Mouse (Mus musculus): ENCODE results near the gene Cfap97d1. TPM values are rescaled to one million over a fixed set of nuclear protein-coding genes. Genes with fewer than 3 reads are reported as not detected.
A peak's percentile ranks its signal among the peaks of the same experiment; 100 is the strongest.

The Cfap97d1 gene
- not detected for total RNA-seq (2021)
- long read RNA-seq, result 0 reads

- DNase-seq (ENCODE audit: low spot score in 2 of 2), result peak; percentile 93 to 94
These were observed at the start of gene Cfap97d1 for GRCm38 (mm10) chr11:101984054-101985025. Gene Cfap97d1 (plus strand): TSS chr11:101984279.

- no peak for DNase-seq (ENCODE audit: low spot score in 2 of 2)
These were observed 48.3 kb upstream of the Cfap97d1 start for GRCm38 (mm10) chr11:101935743-101936142.

GRCm38 (mm10) chr11:101936421-101936820 is 47.7 kb upstream of the Cfap97d1 start:
- no peak for DNase-seq (ENCODE audit: low spot score in 2 of 2)

GRCm38 (mm10) chr11:101937108-101937507 is 47.0 kb upstream of the Cfap97d1 start:
- DNase-seq (ENCODE audit: low spot score in 2 of 2), result no peak

GRCm38 (mm10) chr11:101943055-101943454 is 41.0 kb upstream of the Cfap97d1 start:
- DNase-seq (ENCODE audit: low spot score in 2 of 2), result no peak

- DNase-seq (ENCODE audit: low spot score in 2 of 2), result no peak
These were observed 37.6 kb upstream of the Cfap97d1 start for GRCm38 (mm10) chr11:101946525-101946924.

GRCm38 (mm10) chr11:101950021-101950420 is 34.1 kb upstream of the Cfap97d1 start:
- DNase-seq (ENCODE audit: low spot score in 2 of 2), result no peak

- no peak for DNase-seq (ENCODE audit: low spot score in 2 of 2)
These were observed 31.3 kb upstream of the Cfap97d1 start for GRCm38 (mm10) chr11:101952541-101953341.

- no peak for DNase-seq (ENCODE audit: low spot score in 2 of 2)
These were observed 30.6 kb upstream of the Cfap97d1 start for GRCm38 (mm10) chr11:101953441-101953840.

- DNase-seq (ENCODE audit: low spot score in 2 of 2), result no peak
These were observed 26.6 kb upstream of the Cfap97d1 start for GRCm38 (mm10) chr11:101957476-101957875.

- no peak for DNase-seq (ENCODE audit: low spot score in 2 of 2)
These were observed 21.0 kb upstream of the Cfap97d1 start for GRCm38 (mm10) chr11:101963043-101963442.

- peak; percentile 53 to 56 for DNase-seq (ENCODE audit: low spot score in 2 of 2)
These were observed 20.4 kb upstream of the Cfap97d1 start for GRCm38 (mm10) chr11:101963473-101964291.

GRCm38 (mm10) chr11:101964647-101965046 is 19.4 kb upstream of the Cfap97d1 start:
- no peak for DNase-seq (ENCODE audit: low spot score in 2 of 2)

- no peak for DNase-seq (ENCODE audit: low spot score in 2 of 2)
These were observed 18.5 kb upstream of the Cfap97d1 start for GRCm38 (mm10) chr11:101965553-101965952.

GRCm38 (mm10) chr11:101966965-101967614 is 17.0 kb upstream of the Cfap97d1 start, which contains the start of gene Sost:
Gene Sost (minus strand): TSS chr11:101967015.
- DNase-seq (ENCODE audit: low spot score in 2 of 2), result no peak

- no peak for DNase-seq (ENCODE audit: low spot score in 2 of 2)
These were observed 15.8 kb upstream of the Cfap97d1 start for GRCm38 (mm10) chr11:101968311-101968710.

- peak; percentile 88 to 91 for DNase-seq (ENCODE audit: low spot score in 2 of 2)
These were observed 15.3 kb upstream of the Cfap97d1 start for GRCm38 (mm10) chr11:101968791-101969190.

- no peak for DNase-seq (ENCODE audit: low spot score in 2 of 2)
These were observed 14.2 kb upstream of the Cfap97d1 start for GRCm38 (mm10) chr11:101969835-101970234.

- no peak for DNase-seq (ENCODE audit: low spot score in 2 of 2)
These were observed 12.7 kb upstream of the Cfap97d1 start for GRCm38 (mm10) chr11:101971410-101971809.

GRCm38 (mm10) chr11:101972097-101972496 is 12.0 kb upstream of the Cfap97d1 start:
- DNase-seq (ENCODE audit: low spot score in 2 of 2), result no peak
